Comparison of ENCODE assay signal across 8 mouse cellular contexts in genomic region chr4:153417926-153418325, GRCm38 (mm10).
A peak's percentile ranks its signal among the peaks of the same experiment; 100 is the strongest.
DNase-seq lines count a peak whose midpoint lies in the region; ATAC-seq and TF ChIP-seq lines count a peak whose summit lies in the region.

No protein-coding gene starts in this region.

- WGBS in lung, embryonic 15.5 days, result 1% methylated on average over 11 of the region's 12 CpGs
- 3% methylated on average over 11 of the region's 12 CpGs for whole genome bisulfite sequencing in heart, adult 2 months
- 7% methylated on average over 10 of the region's 12 CpGs for WGBS in midbrain, embryonic 13.5 days

- no peak overlapping the region for H3K4me3 ChIP-seq in lung, embryonic 15.5 days
- H3K4me3 ChIP-seq in heart, adult 2 months, result no peak overlapping the region
- peak overlapping the region; percentile 16; the same call in 1 of the 2 replicates for H3K4me3 ChIP-seq in midbrain, embryonic 13.5 days (replicated peaks)

- intact Hi-C loops in heart, adult 2 months (cut with DNase I), result no loop called here

- no peak for TF ChIP-seq EP300 in heart, adult 2 months (IDR thresholded peaks at IDR 0.05; ENCODE audit: insufficient read depth, low read depth, low read length)

- H3K9me3 ChIP-seq in lung, embryonic 15.5 days, result no peaks in the 10 kb centered on the region
- no peaks in the 10 kb centered on the region for H3K9me3 ChIP-seq in midbrain, embryonic 13.5 days

- peaks cover 16% of the 10 kb centered on the region; the same call in 1 of the 2 replicates for H3K27me3 ChIP-seq in lung, embryonic 15.5 days
- no peaks in the 10 kb centered on the region for H3K27me3 ChIP-seq in heart, adult 2 months (ENCODE audit: control insufficient read depth, insufficient read depth, low read length)
- H3K27me3 ChIP-seq in midbrain, embryonic 13.5 days, result peaks cover 3% of the 10 kb centered on the region; the same call in 1 of the 2 replicates

- H3K27ac ChIP-seq in lung, embryonic 15.5 days, result no peak overlapping the region
- no peak overlapping the region for H3K27ac ChIP-seq in heart, adult 2 months
- H3K27ac ChIP-seq in midbrain, embryonic 13.5 days, result no peak overlapping the region

- H3K9ac ChIP-seq in lung, embryonic 15.5 days, result no peak overlapping the region
- H3K9ac ChIP-seq in heart, adult 2 months (ENCODE audit: low read depth, low read length), result no peak overlapping the region
- H3K9ac ChIP-seq in midbrain, embryonic 13.5 days (replicated peaks), result peak overlapping the region; percentile 42; the same call in 1 of the 2 replicates

- no peaks in the 10 kb centered on the region for H3K79me2 ChIP-seq in heart, adult 2 months (replicated peaks; ENCODE audit: control insufficient read depth, insufficient read depth, low read length)

- no peaks in the 10 kb centered on the region for H3K36me3 ChIP-seq in lung, embryonic 15.5 days
- H3K36me3 ChIP-seq in heart, adult 2 months (ENCODE audit: control insufficient read depth, insufficient read depth, low read length), result no peaks in the 10 kb centered on the region
- no peaks in the 10 kb centered on the region for H3K36me3 ChIP-seq in midbrain, embryonic 13.5 days

- TF ChIP-seq POLR2A in heart, adult 2 months (IDR thresholded peaks at IDR 0.05; ENCODE audit: insufficient read depth, low read depth, low read length), result no peak

- no peak for ATAC-seq in lung, embryonic 15.5 days (ENCODE audit: borderline replicate concordance, extremely low read depth, low FRiP score, low TSS enrichment)
- ATAC-seq in midbrain, embryonic 13.5 days, result peak; percentile 44
- ATAC-seq in erythroblast, adult 5-6 weeks (replicated peaks; ENCODE audit: low FRiP score, poor library complexity, severe bottlenecking), result no peak
- no peak for ATAC-seq in CD4-positive, CD25-positive, alpha-beta regulatory T cell, adult 4 months

- no peak for DNase-seq in lung, postnatal 25 days (ENCODE audit: low spot score)
- peak; percentile 25 for DNase-seq in cerebellum, adult 9-11 months
- peak in 1 of 2 experiments; percentile 30 for DNase-seq in heart, adult 2 months
- peak; percentile 26 for DNase-seq in kidney, adult 18-20 months

- peak overlapping the region; percentile 30; the same call in 1 of the 2 replicates for H3K4me2 ChIP-seq in lung, embryonic 15.5 days
- H3K4me2 ChIP-seq in midbrain, embryonic 13.5 days (replicated peaks), result peak overlapping the region; percentile 48

- TF ChIP-seq CTCF in heart, adult 2 months (IDR thresholded peaks at IDR 0.05), result peak; percentile 33

- no peaks in the 10 kb centered on the region for H3K4me1 ChIP-seq in lung, embryonic 15.5 days
- H3K4me1 ChIP-seq in heart, adult 2 months (ENCODE audit: control insufficient read depth, insufficient read depth, low read length), result 0 out of 2 replicates have a peak, but pooled peaks cover 1% of the 10 kb centered on the region
- H3K4me1 ChIP-seq in midbrain, embryonic 13.5 days (replicated peaks), result peaks cover 24% of the 10 kb centered on the region
